Mouse (Mus musculus): ENCODE measurements around the gene Hoxb6.

GRCm38 (mm10) chr11:96350791-96351190, 58.5 kb downstream of the Hoxb6 start:
- no peak for TF ChIP-seq CTCF (IDR thresholded peaks at IDR 0.05; ENCODE audit: borderline replicate concordance, control insufficient read depth, extremely low read depth, insufficient read depth, low read length, poor library complexity)
- no peak for TF ChIP-seq POLR2A (IDR thresholded peaks at IDR 0.05; ENCODE audit: control insufficient read depth, extremely low read depth, insufficient read depth, low read length, poor library complexity)
